Mouse (Mus musculus) spleen, adult 2 months (tissue): ENCODE data around the gene Cxcr5.

ENCODE experiments used
- CTCF ChIP-seq: fragments of 200-500 bp; IDR thresholded peaks from 2 replicates; pipeline ENCODE4 v1.5.1; 2011; ENCODE audit warnings: mild to moderate bottlenecking, inconsistent platforms; ENCODE audit not compliant: insufficient read depth, insufficient read length, insufficient replicate concordance; ENCODE audit errors: extremely low read depth
- POLR2A ChIP-seq: fragments of 200-500 bp; IDR thresholded peaks from 2 replicates; pipeline ENCODE4 v1.6.1; 2011; ENCODE audit warnings: low read depth, low read length, inconsistent platforms

GRCm38 (mm10) chr9:44595537-44595930 is 33.9 kb upstream of the Cxcr5 start:
- no peak for TF ChIP-seq CTCF
- no peak for TF ChIP-seq POLR2A
